Mouse (Mus musculus) spleen, adult 18-20 months (tissue): Measurements from ENCODE around the gene Btg3.
"Not testable (repeated sequence)": the region's sequence is repeated elsewhere in the genome, so short reads cannot be mapped to it uniquely, and the experiment has no call there.

Source experiments
- DNase-seq, 2 experiments: peaks; one replicate each; pipeline ENCODE4 v3.0.0; 2022; ENCODE audit warnings: mixed read lengths in 2 of 2

Btg3 gene

GRCm38 (mm10) chr16:78376745-78377570, at the start of gene Btg3:
Btg3 (minus strand) TSS chr16:78377192.
- peak; percentile 80 to 86 for DNase-seq

- no peak for DNase-seq
Measured at GRCm38 (mm10) chr16:78417733-78418132, 40.7 kb upstream of the Btg3 start.

GRCm38 (mm10) chr16:78416500-78416899, 39.5 kb upstream of the Btg3 start:
- DNase-seq: no peak

GRCm38 (mm10) chr16:78409991-78410390, 33.0 kb upstream of the Btg3 start:
- no peak for DNase-seq

- no peak for DNase-seq
Measured at GRCm38 (mm10) chr16:78407855-78408254, 30.9 kb upstream of the Btg3 start.

- DNase-seq: no peak
Measured at GRCm38 (mm10) chr16:78406657-78407056, 29.7 kb upstream of the Btg3 start.

- DNase-seq: no peak
Measured at GRCm38 (mm10) chr16:78402316-78402715, 25.3 kb upstream of the Btg3 start.

GRCm38 (mm10) chr16:78399423-78399822, 22.4 kb upstream of the Btg3 start:
- DNase-seq: no peak

GRCm38 (mm10) chr16:78398734-78399133, 21.7 kb upstream of the Btg3 start:
- no peak for DNase-seq

GRCm38 (mm10) chr16:78391354-78391753, 14.4 kb upstream of the Btg3 start:
- DNase-seq: no peak

GRCm38 (mm10) chr16:78389986-78390385, 13.0 kb upstream of the Btg3 start:
- no peak for DNase-seq

GRCm38 (mm10) chr16:78389122-78389521, 12.1 kb upstream of the Btg3 start:
- no peak for DNase-seq

- no peak for DNase-seq
Measured at GRCm38 (mm10) chr16:78378493-78378892, 1.5 kb upstream of the Btg3 start.

GRCm38 (mm10) chr16:78375821-78376691, 936 bp downstream of the Btg3 start:
- DNase-seq: peak; percentile 37 to 51

GRCm38 (mm10) chr16:78375222-78375621, 1.8 kb downstream of the Btg3 start:
- DNase-seq: peak in 1 of 2 experiments; percentile 13

- no peak for DNase-seq
Measured at GRCm38 (mm10) chr16:78373743-78374142, 3.2 kb downstream of the Btg3 start.

- no peak for DNase-seq
Measured at GRCm38 (mm10) chr16:78372786-78373185, 4.2 kb downstream of the Btg3 start.

- no peak for DNase-seq
Measured at GRCm38 (mm10) chr16:78371491-78372046, 5.4 kb downstream of the Btg3 start.

- not testable (repeated sequence) for DNase-seq
Measured at GRCm38 (mm10) chr16:78364554-78364953, 12.4 kb downstream of the Btg3 start.

- no peak for DNase-seq
Measured at GRCm38 (mm10) chr16:78361466-78361865, 15.5 kb downstream of the Btg3 start.

GRCm38 (mm10) chr16:78357757-78358156, 19.2 kb downstream of the Btg3 start:
- no peak for DNase-seq

GRCm38 (mm10) chr16:78347328-78347926, 29.6 kb downstream of the Btg3 start:
- DNase-seq: no peak
